Mouse (Mus musculus) telencephalon, adult 2 months (tissue): ENCODE data around the gene Fam208a.

ENCODE experiments used
- DNase-seq: peaks from one replicate; pipeline ENCODE4 v3.0.0-alpha.2; 2011; ENCODE audit warnings: low read depth, low spot score

Fam208a gene

GRCm38 (mm10) chr14:27428573-27428972 is at the start of gene Fam208a:
Fam208a (plus strand) TSS chr14:27428834.
- peak; percentile 82 for DNase-seq

- no peak for DNase-seq
Measured at GRCm38 (mm10) chr14:27379404-27379803, 49.2 kb upstream of the Fam208a start.

GRCm38 (mm10) chr14:27381459-27381858 is 47.2 kb upstream of the Fam208a start:
- no peak for DNase-seq

GRCm38 (mm10) chr14:27383321-27383830 is 45.3 kb upstream of the Fam208a start:
- no peak for DNase-seq

- no peak for DNase-seq
Measured at GRCm38 (mm10) chr14:27384143-27384542, 44.5 kb upstream of the Fam208a start.

- DNase-seq, result no peak
Measured at GRCm38 (mm10) chr14:27388616-27389015, 40.0 kb upstream of the Fam208a start.

- no peak for DNase-seq
Measured at GRCm38 (mm10) chr14:27389722-27390121, 38.9 kb upstream of the Fam208a start.

GRCm38 (mm10) chr14:27390663-27391062 is 38.0 kb upstream of the Fam208a start:
- no peak for DNase-seq

- no peak for DNase-seq
Measured at GRCm38 (mm10) chr14:27391776-27392308, 36.8 kb upstream of the Fam208a start.

- DNase-seq, result no peak
Measured at GRCm38 (mm10) chr14:27392660-27393059, 36.0 kb upstream of the Fam208a start.

- DNase-seq, result no peak
Measured at GRCm38 (mm10) chr14:27393806-27394205, 34.8 kb upstream of the Fam208a start.

- no peak for DNase-seq
Measured at GRCm38 (mm10) chr14:27396424-27396823, 32.2 kb upstream of the Fam208a start.

GRCm38 (mm10) chr14:27397526-27397925 is 31.1 kb upstream of the Fam208a start:
- DNase-seq, result no peak

GRCm38 (mm10) chr14:27400495-27400894 is 28.1 kb upstream of the Fam208a start:
- DNase-seq, result no peak

GRCm38 (mm10) chr14:27401717-27402278 is 26.8 kb upstream of the Fam208a start:
- DNase-seq, result no peak

GRCm38 (mm10) chr14:27402332-27403250 is 26.0 kb upstream of the Fam208a start:
- DNase-seq, result no peak

- DNase-seq, result no peak
Measured at GRCm38 (mm10) chr14:27405452-27405851, 23.2 kb upstream of the Fam208a start.

- DNase-seq, result no peak
Measured at GRCm38 (mm10) chr14:27405947-27406346, 22.7 kb upstream of the Fam208a start.

- DNase-seq, result no peak
Measured at GRCm38 (mm10) chr14:27408240-27408639, 20.4 kb upstream of the Fam208a start.

- DNase-seq, result no peak
Measured at GRCm38 (mm10) chr14:27409662-27410061, 19.0 kb upstream of the Fam208a start.

GRCm38 (mm10) chr14:27411492-27411891 is 17.1 kb upstream of the Fam208a start:
- no peak for DNase-seq

- no peak for DNase-seq
Measured at GRCm38 (mm10) chr14:27412699-27413098, 15.9 kb upstream of the Fam208a start.
